Mouse (Mus musculus): ENCODE data around the gene Acot4. TPM values are rescaled to one million over a fixed set of nuclear protein-coding genes. Genes with fewer than 3 reads are reported as not detected.
"Not testable (repeated sequence)": the region's sequence is repeated elsewhere in the genome, so short reads cannot be mapped to it uniquely, and the experiment has no call there.

Gene Acot4
- polyA plus RNA-seq, 1 experiment from 2014 or later, result 0.38 TPM

DNA sequence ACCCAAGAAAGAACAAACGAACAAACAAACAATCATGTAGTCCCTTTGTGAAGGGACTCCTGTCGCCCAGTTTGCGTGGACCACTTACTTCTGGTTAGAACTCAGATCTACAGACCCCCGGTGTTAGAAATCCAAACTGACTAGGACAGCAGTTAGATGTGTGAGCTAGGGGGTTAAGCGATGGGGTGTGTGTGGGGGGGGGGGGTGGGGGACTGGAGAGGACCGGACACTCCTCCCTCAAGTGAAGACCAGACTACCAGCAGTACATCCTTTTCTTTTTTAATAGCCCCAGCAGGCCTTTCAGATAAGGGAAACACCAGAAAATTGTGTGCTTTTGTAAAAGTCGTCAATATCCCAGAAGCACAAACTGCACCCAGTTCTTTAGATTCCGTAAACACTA lies 29.4 kb upstream of the Acot4 start:
- H3K9ac ChIP-seq (ENCODE audit: low read depth, low read length), result peak overlapping the region; percentile 67
- 60% methylated on average over 8 of the region's 8 CpGs for WGBS

DNA sequence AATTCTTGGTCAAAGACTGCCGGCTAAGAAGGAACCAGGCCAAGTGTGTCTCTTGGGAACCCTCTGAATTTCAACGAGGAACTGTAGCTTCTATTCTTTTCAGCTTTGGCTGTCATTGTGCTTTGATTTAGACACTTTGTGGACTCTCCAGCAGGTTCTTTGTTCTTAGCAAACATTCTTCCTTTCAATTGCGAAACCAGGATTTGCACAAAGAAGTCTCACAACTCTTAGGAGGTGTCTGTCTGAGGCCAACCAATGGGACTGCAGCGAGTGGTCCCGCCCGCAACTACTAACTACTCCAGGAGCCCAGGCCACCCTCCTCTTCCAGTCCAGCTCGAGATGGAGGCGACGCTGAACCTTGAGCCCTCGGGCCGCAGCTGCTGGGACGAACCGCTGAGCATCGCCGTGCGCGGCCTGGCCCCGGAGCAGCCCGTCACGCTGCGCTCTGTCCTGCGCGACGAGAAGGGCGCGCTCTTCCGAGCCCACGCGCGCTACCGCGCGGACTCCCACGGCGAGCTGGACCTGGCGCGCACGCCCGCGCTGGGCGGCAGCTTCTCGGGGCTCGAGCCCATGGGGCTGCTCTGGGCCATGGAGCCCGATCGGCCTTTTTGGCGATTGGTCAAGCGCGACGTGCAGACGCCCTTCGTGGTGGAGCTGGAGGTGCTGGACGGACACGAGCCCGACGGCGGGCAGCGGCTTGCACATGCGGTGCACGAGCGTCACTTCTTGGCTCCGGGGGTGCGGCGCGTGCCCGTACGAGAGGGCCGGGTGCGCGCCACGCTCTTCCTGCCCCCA lies 28.8 kb upstream of the Acot4 start, which contains the start of gene Acot1:
Gene Acot1 (plus strand): TSS at position 320 of the 795 bp plus-strand sequence.
- H3K36me3 ChIP-seq (ENCODE audit: control insufficient read depth, insufficient read depth, low read length); H3K9me3 ChIP-seq (ENCODE audit: control insufficient read depth, low read length); H3K4me1 ChIP-seq (ENCODE audit: control insufficient read depth, insufficient read depth, low read length); H3K27me3 ChIP-seq (replicated peaks; ENCODE audit: control insufficient read depth, insufficient read depth, low read length): not testable (repeated sequence)
- peak within 1 kb of the TSS; percentile 58 for H3K4me2 ChIP-seq (ENCODE audit: low read depth, low read length)
- peak; percentile 94 for DNase-seq (ENCODE audit: low spot score)
- peak within 1 kb of the TSS; percentile 67 for H3K9ac ChIP-seq (ENCODE audit: low read depth, low read length)
- under 1% methylated on average over 36 of the region's 70 CpGs for WGBS
- peak within 1 kb of the TSS; percentile 45 for H3K27ac ChIP-seq (replicated peaks; ENCODE audit: low read depth, low read length)
- peak; percentile 98 for ATAC-seq (ENCODE audit: low read depth)
- peak within 1 kb of the TSS; percentile 49 for H3K4me3 ChIP-seq (ENCODE audit: low read depth, low read length)

More for the DNA sequence above, 29.4 kb upstream of the Acot4 start:
- Histone ChIP-seq H3K27me3 (replicated peaks; ENCODE audit: control insufficient read depth, insufficient read depth, low read length) (no peaks in the 10 kb centered on the region), H3K4me3 (ENCODE audit: low read depth, low read length) (peak overlapping the region; percentile 49), H3K4me2 (ENCODE audit: low read depth, low read length) (peak overlapping the region; percentile 58), H3K9me3 (ENCODE audit: control insufficient read depth, low read length) (no peaks in the 10 kb centered on the region), H3K27ac (replicated peaks; ENCODE audit: low read depth, low read length) (peak overlapping the region; percentile 45; the same call in 1 of the 2 replicates), H3K36me3 (ENCODE audit: control insufficient read depth, insufficient read depth, low read length) (no peaks in the 10 kb centered on the region), H3K4me1 (ENCODE audit: control insufficient read depth, insufficient read depth, low read length) (peaks cover 9% of the 10 kb centered on the region)
- no peak for ATAC-seq (ENCODE audit: low read depth)
- DNase-seq (ENCODE audit: low spot score), result no peak

DNA sequence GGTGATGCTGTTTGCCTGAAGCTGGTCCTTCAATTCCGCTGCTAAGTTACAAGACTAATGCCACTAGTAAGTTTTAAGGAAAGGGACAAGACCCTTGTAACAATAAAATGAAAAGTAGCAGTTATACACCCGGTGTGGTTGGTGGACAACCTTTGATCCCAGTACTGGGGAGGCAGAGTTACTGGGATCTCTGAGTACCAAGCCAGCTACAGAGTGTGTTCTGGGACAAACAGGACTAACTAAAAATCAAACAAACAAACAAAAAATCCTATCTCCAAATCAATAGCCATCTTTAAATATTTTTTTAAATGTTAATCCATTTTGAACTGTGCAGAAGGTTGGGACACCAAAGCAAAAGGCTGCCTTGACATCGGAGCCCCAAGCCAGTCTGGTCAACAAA lies 28.0 kb upstream of the Acot4 start:
- Histone ChIP-seq H3K27ac (replicated peaks; ENCODE audit: low read depth, low read length) (no peak overlapping the region), H3K27me3 (replicated peaks; ENCODE audit: control insufficient read depth, insufficient read depth, low read length) (no peaks in the 10 kb centered on the region), H3K4me1 (ENCODE audit: control insufficient read depth, insufficient read depth, low read length) (peaks cover 9% of the 10 kb centered on the region), H3K9ac (ENCODE audit: low read depth, low read length) (no peak overlapping the region), H3K9me3 (ENCODE audit: control insufficient read depth, low read length) (no peaks in the 10 kb centered on the region), H3K4me2 (ENCODE audit: low read depth, low read length) (peak overlapping the region; percentile 58), H3K4me3 (ENCODE audit: low read depth, low read length) (peak overlapping the region; percentile 49), H3K36me3 (ENCODE audit: control insufficient read depth, insufficient read depth, low read length) (peaks cover 8% of the 10 kb centered on the region; the same call in 1 of the 2 replicates)
- no peak for DNase-seq (ENCODE audit: low spot score)
- no peak for ATAC-seq (ENCODE audit: low read depth)
- 82% methylated on average over 3 of the region's 3 CpGs for whole genome bisulfite sequencing

DNA sequence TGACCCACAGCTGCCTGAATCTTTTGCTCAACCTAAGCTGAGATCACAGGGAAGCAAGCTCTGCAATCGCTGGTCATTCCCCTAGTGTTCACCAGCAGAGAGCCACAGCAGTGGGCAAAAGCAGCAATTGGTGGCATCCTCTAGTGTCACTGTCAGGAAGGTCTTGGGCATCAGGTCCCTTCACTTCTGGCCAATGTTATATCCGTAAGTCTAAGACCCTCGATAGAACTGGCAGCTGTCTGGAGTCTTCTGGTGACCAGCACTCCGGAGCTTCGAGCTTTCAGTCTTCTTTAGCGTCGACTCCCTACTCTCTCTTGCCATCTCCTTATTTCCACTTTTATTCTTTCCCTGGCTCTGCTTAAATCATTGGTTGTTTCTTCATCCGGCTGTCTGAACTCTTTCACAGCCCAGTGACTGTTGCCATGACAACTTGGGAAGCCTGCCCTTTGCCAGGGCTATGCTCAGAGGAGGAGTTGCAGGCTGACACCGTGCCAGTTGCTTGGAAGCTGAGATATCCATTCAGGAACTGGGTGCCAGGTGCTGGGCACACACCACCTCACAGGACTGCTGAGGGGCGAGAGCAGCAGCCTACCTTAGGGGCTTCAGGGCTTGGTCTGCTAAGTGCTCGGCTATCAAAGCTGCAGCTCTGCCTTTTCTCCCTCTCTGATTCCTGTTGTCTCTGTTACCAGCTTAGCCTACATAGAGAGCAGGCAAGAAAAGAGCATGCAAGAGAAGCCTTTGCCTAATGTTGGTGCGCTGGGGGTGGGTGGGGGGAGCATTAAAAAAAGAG lies 26.7 kb upstream of the Acot4 start:
- H3K9ac ChIP-seq (ENCODE audit: low read depth, low read length), result no peak overlapping the region
- H3K36me3 ChIP-seq (ENCODE audit: control insufficient read depth, insufficient read depth, low read length), result peaks cover 8% of the 10 kb centered on the region; the same call in 1 of the 2 replicates
- no peak overlapping the region for H3K4me3 ChIP-seq (ENCODE audit: low read depth, low read length)
- H3K27me3 ChIP-seq (replicated peaks; ENCODE audit: control insufficient read depth, insufficient read depth, low read length), result no peaks in the 10 kb centered on the region
- WGBS, result 44% methylated on average over 12 of the region's 12 CpGs
- no peak overlapping the region for H3K27ac ChIP-seq (replicated peaks; ENCODE audit: low read depth, low read length)
- ATAC-seq (ENCODE audit: low read depth) (peak; percentile 53), DNase-seq (ENCODE audit: low spot score) (peak; percentile 89)
- H3K9me3 ChIP-seq (ENCODE audit: control insufficient read depth, low read length), result no peaks in the 10 kb centered on the region
- peaks cover 9% of the 10 kb centered on the region for H3K4me1 ChIP-seq (ENCODE audit: control insufficient read depth, insufficient read depth, low read length)
- H3K4me2 ChIP-seq (ENCODE audit: low read depth, low read length), result peak overlapping the region; percentile 13

DNA sequence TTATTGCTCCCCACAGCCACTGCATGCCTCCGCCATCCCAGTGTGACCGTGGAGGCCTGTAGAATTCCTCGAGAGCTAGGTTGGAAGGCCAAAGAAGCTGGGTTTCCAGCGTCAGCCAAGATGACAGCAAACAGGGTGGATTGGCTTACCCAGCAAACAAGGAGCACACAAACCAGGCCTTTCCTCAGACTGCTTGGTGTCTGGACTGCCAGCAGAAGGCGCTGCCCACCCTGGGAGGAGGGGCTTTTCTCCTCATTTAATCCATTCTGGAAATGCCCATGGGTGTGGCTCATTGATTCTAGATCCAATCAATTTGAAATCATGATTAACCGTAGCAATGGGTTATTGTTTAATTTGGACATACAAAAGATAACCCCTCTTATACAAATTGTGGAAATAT lies 25.0 kb upstream of the Acot4 start:
- no peaks in the 10 kb centered on the region for H3K9me3 ChIP-seq (ENCODE audit: control insufficient read depth, low read length)
- ATAC-seq (ENCODE audit: low read depth), result no peak
- H3K9ac ChIP-seq (ENCODE audit: low read depth, low read length), result no peak overlapping the region
- H3K4me3 ChIP-seq (ENCODE audit: low read depth, low read length), result no peak overlapping the region
- no peak overlapping the region for H3K27ac ChIP-seq (replicated peaks; ENCODE audit: low read depth, low read length)
- peaks cover 8% of the 10 kb centered on the region; the same call in 1 of the 2 replicates for H3K36me3 ChIP-seq (ENCODE audit: control insufficient read depth, insufficient read depth, low read length)
- no peak overlapping the region for H3K4me2 ChIP-seq (ENCODE audit: low read depth, low read length)
- no peak for DNase-seq (ENCODE audit: low spot score)
- H3K27me3 ChIP-seq (replicated peaks; ENCODE audit: control insufficient read depth, insufficient read depth, low read length), result no peaks in the 10 kb centered on the region
- 68% methylated on average over 6 of the region's 6 CpGs for WGBS
- peaks cover 9% of the 10 kb centered on the region for H3K4me1 ChIP-seq (ENCODE audit: control insufficient read depth, insufficient read depth, low read length)

DNA sequence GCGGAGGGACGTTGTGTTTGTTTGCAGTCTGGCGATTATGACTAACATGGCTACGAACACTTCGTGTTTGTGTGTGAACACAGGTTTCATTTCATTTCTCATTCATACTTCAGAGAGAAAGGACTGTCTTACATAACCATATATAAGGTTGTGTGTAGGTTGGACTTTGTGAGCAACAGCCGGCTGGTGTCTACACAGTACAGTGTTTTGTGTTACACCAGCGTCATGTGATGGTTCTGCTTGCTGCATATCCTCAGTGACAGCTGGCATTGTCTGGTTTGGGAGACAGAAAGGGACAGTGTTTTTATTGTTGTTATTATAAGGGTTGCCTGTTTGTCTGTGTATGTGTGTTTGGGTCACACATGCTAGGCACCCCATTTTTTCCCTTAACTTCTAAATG lies 24.5 kb upstream of the Acot4 start:
- 93% methylated on average over 7 of the region's 7 CpGs for WGBS

DNA sequence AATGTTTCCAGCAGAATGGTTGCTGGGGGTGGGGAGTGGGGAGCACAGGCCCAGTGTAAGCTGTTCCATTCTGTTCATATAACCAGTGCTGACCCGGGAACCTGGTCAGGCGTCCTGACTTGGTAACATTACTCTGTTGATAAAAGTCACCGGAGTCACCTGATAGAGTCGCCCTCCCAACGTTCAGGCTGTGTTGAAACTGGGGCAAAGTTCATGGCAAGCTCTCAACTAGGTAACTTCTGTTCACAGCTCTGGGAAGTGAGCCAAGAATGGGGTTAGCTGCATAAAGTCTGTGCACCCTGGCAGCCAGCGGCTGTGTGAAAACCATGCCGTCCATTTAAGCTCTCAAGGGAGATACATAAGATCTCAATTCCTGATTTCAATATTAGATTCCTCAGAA lies 17.7 kb upstream of the Acot4 start:
- ATAC-seq (ENCODE audit: low read depth) (peak; percentile 41; the same call in 1 of the 2 replicates), DNase-seq (ENCODE audit: low spot score) (peak; percentile 85)
- H3K4me3 ChIP-seq (ENCODE audit: low read depth, low read length); H3K9ac ChIP-seq (ENCODE audit: low read depth, low read length); H3K36me3 ChIP-seq (ENCODE audit: control insufficient read depth, insufficient read depth, low read length); H3K4me2 ChIP-seq (ENCODE audit: low read depth, low read length); H3K4me1 ChIP-seq (ENCODE audit: control insufficient read depth, insufficient read depth, low read length); H3K9me3 ChIP-seq (ENCODE audit: control insufficient read depth, low read length); H3K27me3 ChIP-seq (replicated peaks; ENCODE audit: control insufficient read depth, insufficient read depth, low read length); H3K27ac ChIP-seq (replicated peaks; ENCODE audit: low read depth, low read length): not testable (repeated sequence)
- WGBS, result 49% methylated on average over 7 of the region's 7 CpGs

More for the DNA sequence above, 24.5 kb upstream of the Acot4 start:
- Histone ChIP-seq H3K4me3 (ENCODE audit: low read depth, low read length) (no peak overlapping the region), H3K4me1 (ENCODE audit: control insufficient read depth, insufficient read depth, low read length) (peaks cover 9% of the 10 kb centered on the region), H3K9me3 (ENCODE audit: control insufficient read depth, low read length) (no peaks in the 10 kb centered on the region), H3K9ac (ENCODE audit: low read depth, low read length) (no peak overlapping the region), H3K27ac (replicated peaks; ENCODE audit: low read depth, low read length) (no peak overlapping the region), H3K36me3 (ENCODE audit: control insufficient read depth, insufficient read depth, low read length) (peaks cover 8% of the 10 kb centered on the region; the same call in 1 of the 2 replicates), H3K4me2 (ENCODE audit: low read depth, low read length) (no peak overlapping the region), H3K27me3 (replicated peaks; ENCODE audit: control insufficient read depth, insufficient read depth, low read length) (no peaks in the 10 kb centered on the region)
- DNase-seq (ENCODE audit: low spot score), result no peak
- ATAC-seq (ENCODE audit: low read depth), result no peak

DNA sequence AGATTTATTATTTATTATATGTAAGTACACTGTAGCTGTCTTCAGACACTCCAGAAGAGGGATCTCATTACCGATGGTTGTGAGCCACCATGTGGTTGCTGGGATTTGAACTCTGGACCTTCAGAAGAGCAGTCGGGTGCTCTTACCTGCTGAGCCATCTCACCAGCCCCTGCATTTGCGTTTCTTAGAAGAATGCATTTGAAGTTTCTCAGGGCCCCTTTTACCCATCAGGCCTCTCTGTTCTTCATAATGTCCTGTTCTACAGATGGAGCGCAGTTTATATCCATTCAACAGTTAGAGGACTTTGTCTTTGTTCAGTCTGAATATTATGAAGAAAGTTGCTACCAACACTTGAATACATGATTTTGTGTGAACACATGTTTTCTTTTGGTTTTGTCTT lies 15.9 kb upstream of the Acot4 start:
- H3K27ac ChIP-seq (replicated peaks; ENCODE audit: low read depth, low read length); H3K27me3 ChIP-seq (replicated peaks; ENCODE audit: control insufficient read depth, insufficient read depth, low read length); H3K9me3 ChIP-seq (ENCODE audit: control insufficient read depth, low read length); ATAC-seq (ENCODE audit: low read depth); DNase-seq (ENCODE audit: low spot score); H3K4me1 ChIP-seq (ENCODE audit: control insufficient read depth, insufficient read depth, low read length); H3K9ac ChIP-seq (ENCODE audit: low read depth, low read length); H3K4me3 ChIP-seq (ENCODE audit: low read depth, low read length); H3K36me3 ChIP-seq (ENCODE audit: control insufficient read depth, insufficient read depth, low read length); H3K4me2 ChIP-seq (ENCODE audit: low read depth, low read length): not testable (repeated sequence)
- 93% methylated on average over 4 of the region's 4 CpGs for WGBS
